Mouse (Mus musculus) sigmoid colon, adult 10 weeks (tissue): Measurements from ENCODE around the gene Ric1. TPM values are rescaled to one million over a fixed set of nuclear protein-coding genes. Genes with fewer than 3 reads are reported as not detected.

Source experiments
- polyA plus RNA-seq: library from polyadenylated mRNA; stranded (reverse); fragments of 350-450 nt; fragmentation: Illumina TruSeq; extraction: RNeasy Lipid Tissue Mini Kit (QIAGEN cat#74804); gene quantifications from one replicate; pipeline ENCODE4 v1.2.3, GENCODE M21; 2014; ENCODE audit warnings: low read depth, low replicate concordance

Gene Ric1
- polyA plus RNA-seq: 30.9 TPM

DNA sequence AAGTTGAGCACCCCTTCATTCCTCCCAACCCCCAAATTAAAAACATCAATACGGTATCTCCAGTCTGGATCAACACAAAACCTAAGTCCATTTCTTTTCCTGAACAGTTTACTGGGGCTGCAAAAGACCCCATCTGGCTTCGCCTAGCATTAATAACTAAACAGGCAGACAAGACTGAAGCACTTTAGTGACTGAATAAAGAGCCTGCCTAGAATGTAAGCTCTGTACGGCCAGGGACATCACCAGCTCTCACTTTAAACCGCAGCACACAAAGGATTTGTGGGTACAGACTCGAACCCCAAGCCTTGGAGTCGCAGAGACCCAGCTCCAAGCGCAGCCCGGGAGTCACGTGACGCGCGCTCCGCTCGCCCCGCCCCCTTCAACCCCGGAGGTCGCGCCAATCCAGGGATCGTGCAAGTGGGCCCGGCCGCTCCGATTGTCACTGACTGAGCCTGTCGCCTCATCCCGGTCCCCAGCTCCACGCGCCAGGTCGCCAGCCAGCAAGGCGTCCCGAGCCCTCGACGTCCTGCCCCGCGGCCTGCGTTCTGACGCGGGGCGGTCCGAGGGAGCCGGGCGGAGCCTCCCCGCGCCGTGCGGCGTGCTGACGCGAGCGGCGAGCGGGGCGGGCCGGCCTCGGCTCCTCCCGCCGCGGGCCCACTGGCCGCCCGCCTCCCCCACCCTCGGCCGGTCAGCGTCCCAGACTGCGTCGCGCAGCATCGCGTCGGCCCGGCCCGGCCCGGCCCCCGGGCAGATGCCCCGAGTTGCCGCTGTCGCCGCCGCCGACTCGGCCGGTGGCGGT, at the start of gene Ric1:
TSS of gene Ric1 (plus strand) at position 646 of the 799 bp plus-strand sequence.

DNA sequence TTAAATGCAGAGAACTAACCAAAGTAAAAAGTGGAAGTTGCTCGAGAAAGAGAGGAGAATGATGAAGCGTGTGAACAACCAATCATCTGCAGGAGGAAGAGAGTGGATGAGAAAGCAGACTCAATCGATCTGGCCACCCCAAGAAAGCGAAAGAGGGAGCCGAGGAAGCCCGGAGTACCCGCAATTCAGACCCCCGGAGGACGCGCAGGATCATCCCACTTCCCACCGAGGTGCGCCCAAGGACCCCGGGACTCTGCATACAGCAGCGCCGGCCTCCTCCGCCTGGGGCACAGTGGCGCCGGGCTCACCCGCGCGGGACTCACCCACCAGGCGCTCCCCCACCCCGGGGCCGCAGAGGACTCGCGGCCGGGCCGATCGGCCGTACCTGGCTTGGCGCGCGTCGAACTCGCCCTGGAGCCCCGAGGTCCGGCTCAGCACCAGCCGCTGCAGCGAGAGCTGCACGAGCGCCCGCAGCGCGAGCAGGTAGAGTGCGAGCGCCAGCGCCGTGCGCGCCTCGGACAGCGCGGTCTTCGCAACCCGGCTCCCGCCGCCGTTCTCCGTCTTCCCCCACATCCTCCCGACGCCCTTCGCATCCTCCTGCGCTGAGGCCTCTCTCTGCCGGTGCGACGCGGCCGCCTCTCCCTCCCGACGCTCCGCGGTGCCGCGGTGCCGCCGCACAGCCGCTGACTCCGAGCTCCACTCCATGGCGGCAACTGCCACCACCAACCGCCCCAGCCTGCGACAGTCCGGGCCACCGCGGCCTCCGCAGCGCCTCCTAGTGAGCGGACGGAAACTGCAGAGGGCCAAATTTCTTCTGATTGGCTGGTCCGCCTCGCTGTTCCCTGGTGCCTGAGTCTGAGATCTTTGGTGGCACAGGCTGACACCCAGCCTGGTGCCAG, 125.8 kb downstream of the Ric1 start, which contains the start of gene Ermp1:
TSS of gene Ermp1 (minus strand) at position 765 of the 899 bp plus-strand sequence.

Other genes starting within 250 kb of the Ric1 start
- 6.9 TPM for gene Insl6, start 196.9 kb upstream of the Ric1 start, polyA plus RNA-seq
- gene Rln1, start 187.6 kb upstream of the Ric1 start, polyA plus RNA-seq: not detected
- gene Plgrkt, start 154.9 kb upstream of the Ric1 start, polyA plus RNA-seq: 345 TPM
- gene Cd274, start 154.8 kb upstream of the Ric1 start, polyA plus RNA-seq: 12.9 TPM
- 0.35 TPM for gene Pdcd1lg2, start 111.4 kb upstream of the Ric1 start, polyA plus RNA-seq
- 107 TPM for gene Ermp1, start 126.1 kb downstream of the Ric1 start, polyA plus RNA-seq
- not detected for gene Mlana, start 175.5 kb downstream of the Ric1 start, polyA plus RNA-seq